Mouse (Mus musculus) forebrain, embryonic 11.5 days (tissue): ENCODE measurements at regions not wholly inside any gene's neighbourhood (a gene's known extent, or its start where the extent isn't known, plus 50 kb on each side); places are given as distances from the start of the nearest gene placed in this dataset.

Experiments
- ATAC-seq: fragments of 200-750 bp; cut with Nextera tagmentation; replicated peaks from 2 replicates; pipeline ENCODE4 v1.8.0; 2017; ENCODE audit warnings: moderate TSS enrichment; ENCODE audit not compliant: low FRiP score
- DNase-seq: peaks from one replicate; pipeline ENCODE4 v3.0.0-alpha.2; 2017; ENCODE audit warnings: low spot score
- H3K27ac ChIP-seq: fragments of 300-500 bp; sonication (generic); 2 replicates; pipeline ENCODE4 v1.5.1; 2014; ENCODE audit warnings: low read depth, low read length
- H3K27me3 ChIP-seq: fragments of 300-500 bp; sonication (generic); 2 replicates; pipeline ENCODE4 v1.6.1; 2014; ENCODE audit warnings: mild to moderate bottlenecking, low read length, mixed read lengths; ENCODE audit not compliant: control insufficient read depth, insufficient read depth
- H3K36me3 ChIP-seq: fragments of 300-500 bp; sonication (generic); 2 replicates; pipeline ENCODE4 v1.6.1; 2014; ENCODE audit warnings: mild to moderate bottlenecking, low read length, moderate library complexity, mixed read lengths; ENCODE audit not compliant: control insufficient read depth, insufficient read depth
- H3K4me1 ChIP-seq: fragments of 300-500 bp; sonication (generic); replicated peaks from 2 replicates; pipeline ENCODE4 v1.6.1; 2014; ENCODE audit warnings: low read length, mixed read lengths; ENCODE audit not compliant: control insufficient read depth, insufficient read depth
- H3K4me2 ChIP-seq: fragments of 300-500 bp; sonication (generic); 2 replicates; pipeline ENCODE4 v1.6.1; 2014; ENCODE audit warnings: low read depth, mild to moderate bottlenecking, low read length, moderate library complexity, mixed read lengths; ENCODE audit not compliant: severe bottlenecking
- H3K4me3 ChIP-seq: fragments of 300-500 bp; sonication (generic); 2 replicates; pipeline ENCODE4 v1.5.1; 2014; ENCODE audit warnings: low read depth, low read length
- H3K9ac ChIP-seq: fragments of 300-500 bp; sonication (generic); 2 replicates; pipeline ENCODE4 v1.6.1; 2014; ENCODE audit warnings: low read length
- H3K9me3 ChIP-seq: fragments of 300-500 bp; sonication (generic); 2 replicates; pipeline ENCODE4 v1.6.1; 2016; ENCODE audit warnings: low read length, mixed read lengths; ENCODE audit not compliant: control insufficient read depth
- WGBS: fragments of 180-500 bp; shearing (Covaris S2); extraction: QIAGEN DNeasy Blood & Tissue Kit; methylation state at CpG from one replicate; pipeline ENCODE4 v1.1.7; 2014; 5-methylcytosine and 5-hydroxymethylcytosine counted together

- no peak for ATAC-seq
- no peak for DNase-seq
- WGBS: 82% methylated on average over 5 of the region's 5 CpGs
Observed at GRCm38 (mm10) chr13:72023666-72024065, 60.1 kb upstream of the Irx1 start.

GRCm38 (mm10) chr13:72043930-72044470 lies 80.5 kb upstream of the Irx1 start:
- no peaks in the 10 kb centered on the region for H3K36me3 ChIP-seq

More at GRCm38 (mm10) chr13:72023666-72024065, 60.1 kb upstream of the Irx1 start:
- H3K4me3 ChIP-seq: no peak overlapping the region
- H3K4me1 ChIP-seq: no peaks in the 10 kb centered on the region
- H3K27ac ChIP-seq: no peak overlapping the region
- no peak overlapping the region for H3K9ac ChIP-seq
- H3K4me2 ChIP-seq: no peak overlapping the region
- H3K9me3 ChIP-seq: no peaks in the 10 kb centered on the region
- H3K27me3 ChIP-seq: no peaks in the 10 kb centered on the region
- H3K36me3 ChIP-seq: no peaks in the 10 kb centered on the region

DNA sequence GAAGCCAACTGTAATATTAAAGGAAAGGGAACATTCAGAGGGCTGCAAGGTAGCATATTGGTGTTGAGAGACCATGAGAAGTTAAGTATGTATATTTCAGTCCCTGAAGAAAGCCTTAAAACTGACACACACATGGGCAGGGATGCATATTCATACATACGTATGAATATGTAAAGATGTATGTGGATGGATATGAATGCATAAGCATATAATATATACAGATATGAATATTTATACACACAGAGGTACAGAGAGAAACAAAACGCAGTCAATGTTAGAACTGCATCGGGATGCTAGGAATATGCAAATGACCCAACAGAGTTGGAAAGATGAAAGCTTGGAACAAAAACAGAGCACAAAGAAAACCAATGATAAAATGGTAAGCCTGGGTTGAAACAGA lies 92.9 kb upstream of the Irx1 start:
- ATAC-seq: no peak
- H3K4me1 ChIP-seq: peaks cover under 1% of the 10 kb centered on the region; the same call in 1 of the 2 replicates
- no peak overlapping the region for H3K4me3 ChIP-seq
- no peak overlapping the region for H3K4me2 ChIP-seq
- H3K27me3 ChIP-seq: no peaks in the 10 kb centered on the region
- WGBS: 90% methylated on average over 3 of the region's 3 CpGs
- H3K36me3 ChIP-seq: no peaks in the 10 kb centered on the region
- no peaks in the 10 kb centered on the region for H3K9me3 ChIP-seq
- no peak for DNase-seq
- H3K27ac ChIP-seq: no peak overlapping the region
- H3K9ac ChIP-seq: no peak overlapping the region

More at GRCm38 (mm10) chr13:72043930-72044470, 80.5 kb upstream of the Irx1 start:
- Histone ChIP-seq H3K4me3 (no peak overlapping the region), H3K9me3 (no peaks in the 10 kb centered on the region), H3K4me1 (no peaks in the 10 kb centered on the region), H3K4me2 (no peak overlapping the region), H3K27me3 (no peaks in the 10 kb centered on the region), H3K27ac (no peak overlapping the region), H3K9ac (no peak overlapping the region)
- WGBS: 93% methylated on average over 5 of the region's 5 CpGs
- ATAC-seq (no peak), DNase-seq (no peak)

DNA sequence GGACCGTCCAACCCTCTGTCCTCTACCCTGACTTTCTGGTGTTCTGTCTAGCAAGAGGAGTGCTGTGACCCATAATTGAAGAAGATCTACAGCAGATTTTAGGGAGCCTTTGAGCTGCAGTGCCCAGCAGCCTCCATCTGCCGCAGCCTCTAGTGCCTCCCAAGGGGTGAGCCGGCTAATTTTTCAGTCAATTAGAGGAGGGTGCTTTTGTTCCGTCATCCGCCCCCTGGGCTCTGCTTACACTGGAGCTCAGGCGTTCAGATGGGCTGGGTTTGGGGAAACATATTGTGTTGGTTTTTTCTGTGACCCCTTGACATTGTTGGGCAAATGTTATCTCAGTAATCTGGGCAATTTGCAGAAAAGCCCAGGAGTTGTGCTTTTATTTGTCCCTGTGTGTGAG lies 98.1 kb upstream of the Irx1 start:
- no peak for DNase-seq
- H3K4me2 ChIP-seq: no peak overlapping the region
- no peaks in the 10 kb centered on the region for H3K36me3 ChIP-seq
- H3K9ac ChIP-seq: no peak overlapping the region
- 22% methylated on average over 6 of the region's 6 CpGs for WGBS
- H3K4me3 ChIP-seq: no peak overlapping the region
- H3K27me3 ChIP-seq: no peaks in the 10 kb centered on the region
- no peak for ATAC-seq
- no peaks in the 10 kb centered on the region for H3K9me3 ChIP-seq
- H3K27ac ChIP-seq: no peak overlapping the region
- H3K4me1 ChIP-seq: peaks cover 2% of the 10 kb centered on the region; the same call in 1 of the 2 replicates

DNA sequence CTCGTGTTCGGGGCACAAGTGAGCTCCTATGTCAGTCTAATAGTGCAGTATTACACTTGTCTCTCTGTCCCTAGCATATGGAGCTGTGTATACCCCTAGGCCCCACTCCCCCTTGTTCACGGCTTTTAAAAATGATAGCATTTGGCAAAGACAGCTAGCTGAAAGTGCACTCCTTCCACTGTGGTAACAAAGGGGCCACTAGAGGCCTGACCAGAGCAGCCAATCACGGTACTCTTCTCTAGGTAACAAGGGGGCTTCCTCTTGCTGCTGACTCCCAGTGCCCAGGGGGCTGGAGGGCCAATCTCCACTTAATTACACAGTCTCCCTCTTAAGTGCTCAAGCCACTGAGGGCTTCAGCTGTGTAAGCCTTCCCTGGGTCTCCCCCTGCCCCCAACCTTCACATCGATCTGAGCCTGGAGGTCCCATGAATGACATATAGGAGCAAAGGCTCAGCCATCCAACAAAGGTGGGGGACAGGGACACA lies 99.8 kb upstream of the Irx1 start:
- Histone ChIP-seq H3K9ac (no peak overlapping the region), H3K36me3 (no peaks in the 10 kb centered on the region), H3K9me3 (no peaks in the 10 kb centered on the region), H3K4me1 (peaks cover 2% of the 10 kb centered on the region; the same call in 1 of the 2 replicates), H3K4me2 (no peak overlapping the region), H3K27ac (no peak overlapping the region), H3K4me3 (no peak overlapping the region), H3K27me3 (no peaks in the 10 kb centered on the region)
- no peak for DNase-seq
- 42% methylated on average over 5 of the region's 5 CpGs for WGBS
- 0 out of 2 replicates have a peak, but pooled peaks have one; percentile 36 for ATAC-seq

GRCm38 (mm10) chr13:72096585-72096984 lies 133.1 kb upstream of the Irx1 start:
- ATAC-seq (no peak), DNase-seq (no peak)
- no peak overlapping the region for H3K27ac ChIP-seq
- no peak overlapping the region for H3K9ac ChIP-seq
- no peak overlapping the region for H3K4me3 ChIP-seq
- H3K4me1 ChIP-seq: no peaks in the 10 kb centered on the region
- H3K27me3 ChIP-seq: no peaks in the 10 kb centered on the region
- H3K36me3 ChIP-seq: no peaks in the 10 kb centered on the region
- 70% methylated on average over 4 of the region's 5 CpGs for WGBS
- no peaks in the 10 kb centered on the region for H3K9me3 ChIP-seq
- H3K4me2 ChIP-seq: no peak overlapping the region

DNA sequence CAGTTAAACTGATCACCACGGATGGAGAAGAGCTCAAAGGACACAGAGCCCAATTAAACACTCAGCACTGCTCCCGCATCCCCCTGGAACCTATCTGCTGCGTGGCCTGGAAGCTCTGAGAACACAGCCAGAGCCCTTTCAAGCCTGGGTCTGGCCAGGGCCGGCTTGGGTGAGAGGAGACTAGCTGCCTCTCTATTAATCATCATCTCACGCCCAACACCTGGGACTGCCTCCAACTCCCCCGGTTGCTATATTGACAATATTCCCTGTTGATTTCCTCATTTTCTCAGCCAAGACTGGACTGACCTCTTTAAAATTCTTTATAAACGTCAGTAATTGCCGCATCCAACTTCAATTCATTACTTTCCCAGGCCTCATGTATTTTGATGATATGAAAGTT lies 133.7 kb upstream of the Irx1 start:
- H3K27me3 ChIP-seq: no peaks in the 10 kb centered on the region
- ATAC-seq (no peak), DNase-seq (no peak)
- H3K4me3 ChIP-seq: no peak overlapping the region
- no peak overlapping the region for H3K4me2 ChIP-seq
- no peaks in the 10 kb centered on the region for H3K9me3 ChIP-seq
- no peaks in the 10 kb centered on the region for H3K4me1 ChIP-seq
- 66% methylated on average over 8 of the region's 8 CpGs for WGBS
- no peak overlapping the region for H3K9ac ChIP-seq
- no peak overlapping the region for H3K27ac ChIP-seq
- H3K36me3 ChIP-seq: no peaks in the 10 kb centered on the region

DNA sequence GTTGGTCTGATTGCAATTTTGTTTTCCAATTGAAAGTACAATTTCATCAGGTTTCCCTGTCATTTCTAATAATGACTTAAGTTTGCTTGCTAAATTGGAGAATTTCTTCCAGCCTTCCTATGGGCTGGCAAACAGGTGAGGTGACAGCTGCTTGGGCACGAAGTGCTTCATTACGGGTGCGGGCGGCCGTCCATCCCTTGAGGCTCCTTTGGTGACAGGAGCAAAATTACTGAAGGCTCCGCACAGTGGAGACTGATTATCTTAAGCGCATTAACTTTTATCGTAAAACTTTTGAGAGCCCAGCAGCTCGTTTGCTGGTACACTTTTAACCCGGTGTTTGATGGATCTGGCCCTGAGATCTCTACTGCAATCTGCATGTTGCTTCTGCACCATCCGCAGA lies 134.3 kb upstream of the Irx1 start:
- no peak for DNase-seq
- Histone ChIP-seq H3K9me3 (no peaks in the 10 kb centered on the region), H3K36me3 (no peaks in the 10 kb centered on the region), H3K27me3 (no peaks in the 10 kb centered on the region), H3K4me3 (no peak overlapping the region), H3K27ac (no peak overlapping the region), H3K4me1 (no peaks in the 10 kb centered on the region), H3K9ac (no peak overlapping the region), H3K4me2 (no peak overlapping the region)
- 87% methylated on average over 11 of the region's 11 CpGs for WGBS
- ATAC-seq: no peak

GRCm38 (mm10) chr13:72100741-72101140 lies 137.2 kb upstream of the Irx1 start:
- 75% methylated on average over 5 of the region's 5 CpGs for WGBS
- Histone ChIP-seq H3K4me2 (no peak overlapping the region), H3K27ac (no peak overlapping the region), H3K36me3 (no peaks in the 10 kb centered on the region), H3K9ac (no peak overlapping the region), H3K9me3 (no peaks in the 10 kb centered on the region), H3K27me3 (no peaks in the 10 kb centered on the region), H3K4me3 (no peak overlapping the region), H3K4me1 (no peaks in the 10 kb centered on the region)
- no peak for ATAC-seq
- DNase-seq: no peak
